Mouse (Mus musculus) CH12.LX (cell line): ENCODE results near the gene Snx3. TPM values are rescaled to one million over a fixed set of nuclear protein-coding genes. Genes with fewer than 3 reads are reported as not detected.

ENCODE experiments used
- DNase-seq: peaks from one replicate; pipeline ENCODE4 v3.0.0-alpha.2; 2013; ENCODE audit errors: extremely low read depth
- H3K27ac ChIP-seq: 2 replicates; pipeline ENCODE4 v1.5.1; 2012; ENCODE audit warnings: low read depth, mild to moderate bottlenecking, control low read depth, moderate library complexity; ENCODE audit not compliant: insufficient read depth
- H3K27me3 ChIP-seq: replicated peaks from 2 replicates; pipeline ENCODE3; 2012; ENCODE audit warnings: inconsistent platforms
- H3K36me3 ChIP-seq, 2 experiments: replicated peaks in 1 of 2; 2 replicates each; pipeline versions ENCODE3 to v1.6.1; 2012; ENCODE audit warnings: inconsistent platforms in 1 of 2, low read length in 1 of 2, mild to moderate bottlenecking in 1 of 2, mixed read lengths in 1 of 2, moderate library complexity in 1 of 2; ENCODE audit not compliant: control insufficient read depth in 1 of 2, insufficient read depth in 1 of 2
- H3K4me1 ChIP-seq, 2 experiments: 2 replicates each; pipeline ENCODE4 v1.6.1; 2012; ENCODE audit warnings: inconsistent platforms in 1 of 2, moderate library complexity in 1 of 2; ENCODE audit not compliant: insufficient read depth in 2 of 2, control insufficient read depth in 1 of 2
- H3K4me2 ChIP-seq: 2 replicates; pipeline ENCODE4 v1.6.1; 2012; ENCODE audit warnings: low read depth, mild to moderate bottlenecking, control low read depth; ENCODE audit not compliant: poor library complexity, insufficient read depth, severe bottlenecking
- H3K4me3 ChIP-seq, 3 experiments: fragments of 150-350 bp in 1 of 3; sonication (generic) in 1 of 3; replicated peaks in 1 of 3; 2 replicates each; pipeline versions ENCODE3 to v1.5.1; 2011 to 2012; ENCODE audit warnings: low read depth in 2 of 3, low read length in 2 of 3, mild to moderate bottlenecking in 2 of 3, moderate library complexity in 2 of 3, control low read depth in 1 of 3, improper control_type of control experiment in 1 of 3, inconsistent platforms in 1 of 3, mixed read lengths in 1 of 3; ENCODE audit not compliant: poor library complexity in 1 of 3
- H3K79me2 ChIP-seq: replicated peaks from 2 replicates; pipeline ENCODE4 v1.6.1; 2012; ENCODE audit warnings: mild to moderate bottlenecking, moderate library complexity; ENCODE audit not compliant: control insufficient read depth, poor library complexity, insufficient read depth, severe bottlenecking; ENCODE audit errors: extremely low read depth
- H3K9ac ChIP-seq: 2 replicates; pipeline ENCODE4 v1.6.1; 2012; ENCODE audit warnings: low read depth, mild to moderate bottlenecking, control low read depth, moderate library complexity; ENCODE audit not compliant: insufficient read depth
- H3K9me3 ChIP-seq: replicated peaks from 2 replicates; pipeline ENCODE3; 2012; ENCODE audit warnings: low read length, inconsistent platforms, mixed read lengths
- BHLHE40 ChIP-seq: IDR thresholded peaks from 2 replicates; pipeline ENCODE4 v1.6.1; 2011; ENCODE audit warnings: mild to moderate bottlenecking, low read depth, low read length, improper control_type of control experiment
- CTCF ChIP-seq, 2 experiments: IDR thresholded peaks in 1 of 2; conservative IDR thresholded peaks in 1 of 2; 2 replicates each; pipeline ENCODE4 v1.5.1; 2011 to 2012; ENCODE audit warnings: low read depth in 2 of 2, low read length in 2 of 2, improper control_type of control experiment in 1 of 2, inconsistent platforms in 1 of 2, mild to moderate bottlenecking in 1 of 2, moderate library complexity in 1 of 2
- E2F4 ChIP-seq: IDR thresholded peaks from 2 replicates; pipeline ENCODE4 v1.6.1; 2011; ENCODE audit warnings: low read depth, low read length, improper control_type of control experiment; ENCODE audit not compliant: insufficient replicate concordance
- ETS1 ChIP-seq: conservative IDR thresholded peaks from 2 replicates; pipeline ENCODE4 v1.6.1; 2012; ENCODE audit warnings: low read depth, mild to moderate bottlenecking, inconsistent platforms, low read length, improper control_type of control experiment, moderate library complexity
- IRF4 ChIP-seq: IDR thresholded peaks from 2 replicates; pipeline ENCODE4 v1.6.1; 2014; ENCODE audit warnings: low read depth, mild to moderate bottlenecking, inconsistent platforms, low read length, improper control_type of control experiment
- JUN ChIP-seq: IDR thresholded peaks from 2 replicates; pipeline ENCODE4 v1.6.1; 2011; ENCODE audit warnings: low read depth, mild to moderate bottlenecking, low read length, improper control_type of control experiment, moderate library complexity; ENCODE audit not compliant: insufficient read depth
- MEF2A ChIP-seq: IDR thresholded peaks from 2 replicates; pipeline ENCODE4 v1.6.1; 2014; ENCODE audit warnings: low read depth, mild to moderate bottlenecking, inconsistent platforms, low read length, improper control_type of control experiment, borderline replicate concordance
- MXI1 ChIP-seq: IDR thresholded peaks from 2 replicates; pipeline ENCODE4 v1.6.1; 2011; ENCODE audit warnings: mild to moderate bottlenecking, low read depth, low read length, improper control_type of control experiment
- MYC ChIP-seq: IDR thresholded peaks from 2 replicates; pipeline ENCODE4 v1.6.1; 2011; ENCODE audit warnings: low read depth, mild to moderate bottlenecking, improper control_type of control experiment, low read length
- POLR2AphosphoS2 ChIP-seq: IDR thresholded peaks from 2 replicates; pipeline ENCODE4 v1.6.1; 2011; ENCODE audit warnings: low read depth, low read length, improper control_type of control experiment
- RAD21 ChIP-seq: IDR thresholded peaks from 2 replicates; pipeline ENCODE4 v1.6.1; 2011; ENCODE audit warnings: low read depth, mild to moderate bottlenecking, low read length, improper control_type of control experiment, moderate library complexity
- SIN3A ChIP-seq: IDR thresholded peaks from 2 replicates; pipeline ENCODE4 v1.6.1; 2012; ENCODE audit warnings: low read length, improper control_type of control experiment, inconsistent platforms
- SMC3 ChIP-seq: IDR thresholded peaks from 2 replicates; pipeline ENCODE4 v1.6.1; 2011; ENCODE audit warnings: low read depth, low read length, improper control_type of control experiment
- USF2 ChIP-seq: conservative IDR thresholded peaks from 2 replicates; pipeline ENCODE4 v1.6.1; 2011; ENCODE audit warnings: low read depth, low read length, improper control_type of control experiment
- ZKSCAN1 ChIP-seq: IDR thresholded peaks from 2 replicates; pipeline ENCODE4 v1.6.1; 2012; ENCODE audit warnings: low read depth, inconsistent platforms, low read length, improper control_type of control experiment, borderline replicate concordance
- ZMIZ1 ChIP-seq: IDR thresholded peaks from 2 replicates; pipeline ENCODE4 v1.6.1; 2012; ENCODE audit warnings: low read depth, mild to moderate bottlenecking, inconsistent platforms, low read length, improper control_type of control experiment
- ZNF384 ChIP-seq: IDR thresholded peaks from 2 replicates; pipeline ENCODE4 v1.6.1; 2012; ENCODE audit warnings: low read depth, low read length, improper control_type of control experiment, inconsistent platforms
- dilution Hi-C: fragments of 300-500 bp; cut with MboI; formaldehyde crosslinking; loops from 2 replicates; pipeline ENCODE4 v1.14.3; 2020; ENCODE audit warnings: low sequenced_read_pairs; ENCODE audit not compliant: extremely low pct_unique_long_range_greater_than_20kb, extremely low pct_ligation_motif_present
- in situ Hi-C: fragments of 300-500 bp; cut with MboI; formaldehyde crosslinking; loops from 3 replicates; pipeline ENCODE4 v1.14.3; 2019; ENCODE audit warnings: low sequenced_read_pairs, low pct_ligation_motif_present, low pct_unique_long_range_greater_than_20kb, mixed read lengths
- polyA plus RNA-seq: library from polyadenylated mRNA; unstranded; fragments of >175 nt; gene quantifications from 2 replicates; pipeline ENCODE4 v1.2.1, GENCODE M21; 2012; ENCODE audit warnings: low read depth; ENCODE audit not compliant: insufficient read length
- total RNA-seq, 2 experiments: library from RNA; depleted of rRNA; stranded (reverse); fragments of 300-350 nt in 1 of 2; fragments of >200 nt in 1 of 2; gene quantifications; 2 replicates each; pipeline ENCODE4 v1.2.3; 2012 to 2014

Gene Snx3
- total and polyA plus RNA-seq, 3 experiments = 65.5 to 187 (median 115) TPM

DNA sequence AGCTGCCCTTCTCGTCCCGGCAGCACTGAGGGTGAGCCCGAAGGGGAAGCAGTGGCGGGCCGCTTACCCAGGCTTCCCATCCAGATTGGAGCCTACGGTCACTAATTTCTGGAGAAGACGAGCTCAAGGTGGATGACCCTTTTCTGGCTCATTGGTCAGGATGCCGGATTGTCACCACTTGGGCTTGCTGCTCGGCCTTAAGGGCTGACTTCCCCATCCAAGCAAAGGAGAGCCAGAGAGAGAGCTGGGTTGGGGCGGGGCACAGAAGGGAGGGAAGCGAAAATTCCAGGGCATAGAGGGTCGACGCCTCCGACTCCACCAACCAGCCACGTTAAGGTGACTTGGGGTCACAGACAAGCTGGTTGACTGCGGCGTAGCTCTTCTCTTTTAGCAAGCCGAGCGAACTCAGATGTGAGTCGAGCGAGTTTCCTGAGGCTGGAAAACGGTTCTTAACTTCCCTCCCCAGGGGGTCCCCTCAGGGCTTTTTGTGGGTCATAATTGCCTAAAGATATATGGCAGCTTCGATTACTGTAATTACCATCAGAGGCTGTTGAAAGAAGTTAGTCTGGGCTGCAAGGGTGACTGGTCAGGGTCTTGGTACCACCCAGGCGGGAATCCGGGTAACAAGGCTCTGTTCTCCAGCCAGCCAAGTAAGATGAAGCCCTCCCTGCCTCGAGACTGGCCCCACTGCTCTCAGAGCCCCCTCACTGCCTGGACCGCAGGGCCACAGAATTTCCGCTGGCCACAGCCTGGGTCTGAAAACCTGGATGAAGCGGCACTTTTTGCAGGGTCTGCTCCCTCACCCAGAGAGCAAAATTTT is 78.5 kb downstream of the Snx3 start:
- TF ChIP-seq ZMIZ1 = no peak
- no peak for TF ChIP-seq IRF4
- no peak for TF ChIP-seq JUN
- TF ChIP-seq ZNF384 = no peak
- TF ChIP-seq ETS1 = no peak
- TF ChIP-seq RAD21 = no peak
- TF ChIP-seq SIN3A = no peak
- TF ChIP-seq ZKSCAN1 = no peak
- no peak for TF ChIP-seq MXI1
- TF ChIP-seq MYC = no peak
- TF ChIP-seq SMC3 = no peak
- TF ChIP-seq CTCF (conservative IDR thresholded peaks at IDR 0.05 in 1 of 2, IDR thresholded peaks at IDR 0.05 in 1 of 2; ENCODE audit: low read depth in 2 of 2, low read length in 2 of 2) = no peak
- TF ChIP-seq POLR2AphosphoS2 = no peak
- TF ChIP-seq E2F4 = no peak
- TF ChIP-seq MEF2A = no peak
- TF ChIP-seq BHLHE40 = no peak
- TF ChIP-seq, all 38 proteins: peak for 0
- no peak overlapping the region for H3K4me2 ChIP-seq
- no peak overlapping the region for H3K9ac ChIP-seq
- dilution Hi-C loops = no loop called here
- DNase-seq = no peak
- H3K27me3 ChIP-seq = no peaks in the 10 kb centered on the region
- H3K27ac ChIP-seq = no peak overlapping the region
- no peak overlapping the region for H3K4me3 ChIP-seq
- no peaks in the 10 kb centered on the region for H3K79me2 ChIP-seq
- H3K36me3 ChIP-seq = no peaks in the 10 kb centered on the region
- peaks cover 24% of the 10 kb centered on the region for H3K9me3 ChIP-seq
- in situ Hi-C loops = no loop called here
- H3K4me1 ChIP-seq = no peaks in the 10 kb centered on the region

DNA sequence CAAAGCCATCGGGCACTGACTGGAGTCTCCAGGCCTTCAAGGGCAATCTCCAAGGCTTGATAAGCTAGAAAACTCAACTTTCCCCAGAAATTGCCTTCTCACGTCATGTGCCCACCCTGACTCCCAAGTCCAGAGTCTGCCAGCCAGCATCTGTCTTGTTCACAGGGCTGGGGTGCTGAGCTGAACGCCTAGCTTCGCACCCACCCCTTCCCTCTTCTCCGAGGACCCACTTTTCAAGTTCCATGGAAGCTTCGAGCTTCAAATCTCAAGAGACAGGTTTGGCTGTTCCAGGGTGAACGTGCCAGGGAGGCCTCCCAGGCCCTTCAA is 79.1 kb downstream of the Snx3 start:
- TF ChIP-seq RAD21 (no peak), USF2 (no peak)
- no peak for DNase-seq
- Histone ChIP-seq H3K27ac (no peak overlapping the region), H3K4me2 (no peak overlapping the region), H3K79me2 (no peaks in the 10 kb centered on the region), H3K27me3 (no peaks in the 10 kb centered on the region), H3K36me3 (no peaks in the 10 kb centered on the region), H3K4me3 (no peak overlapping the region), H3K9me3 (peaks cover 24% of the 10 kb centered on the region), H3K9ac (no peak overlapping the region), H3K4me1 (no peaks in the 10 kb centered on the region)
- in situ Hi-C loops = no loop called here
- dilution Hi-C loops = no loop called here
